Mouse (Mus musculus) brain, embryonic 14.5 days (tissue): ENCODE data around the gene Fnbp1l. TPM values are rescaled to one million over a fixed set of nuclear protein-coding genes. Genes with fewer than 3 reads are reported as not detected.
A peak's percentile ranks its signal among the peaks of the same experiment; 100 is the strongest.

Experiments used
- DNase-seq: peaks from one replicate; pipeline ENCODE4 v3.0.0-alpha.2; 2011; ENCODE audit warnings: low read depth
- CTCF ChIP-seq: fragments of 200-500 bp; IDR thresholded peaks from 2 replicates; pipeline ENCODE4 v1.5.1; 2012; ENCODE audit warnings: inconsistent platforms, mild to moderate bottlenecking, moderate library complexity, borderline replicate concordance; ENCODE audit not compliant: insufficient read depth, insufficient read length; ENCODE audit errors: extremely low read depth
- POLR2A ChIP-seq: fragments of 200-500 bp; IDR thresholded peaks from 2 replicates; pipeline ENCODE4 v1.6.1; 2012; ENCODE audit warnings: mild to moderate bottlenecking, inconsistent platforms, borderline replicate concordance; ENCODE audit not compliant: poor library complexity, insufficient read depth, insufficient read length, severe bottlenecking; ENCODE audit errors: extremely low read depth
- polyA plus RNA-seq: library from polyadenylated mRNA; depleted of rRNA; stranded (reverse); fragments of >200 nt; gene quantifications from 2 replicates; pipeline ENCODE4 v1.2.3, GENCODE M21; 2012; rRNA removed

Gene Fnbp1l
- 292 and 358 TPM in 2 replicates for polyA plus RNA-seq

GRCm38 (mm10) chr3:122618991-122619930, at the start of gene Fnbp1l:
TSS of gene Fnbp1l (minus strand) at chr3:122619715.
- TF ChIP-seq CTCF, result no peak
- peak; percentile 84 for TF ChIP-seq POLR2A
- DNase-seq, result peak; percentile 95

GRCm38 (mm10) chr3:122660795-122661194, 41.3 kb upstream of the Fnbp1l start:
- TF ChIP-seq POLR2A, result no peak
- TF ChIP-seq CTCF, result no peak
- DNase-seq, result no peak

- TF ChIP-seq POLR2A, result no peak
- TF ChIP-seq CTCF, result no peak
- DNase-seq, result no peak
Measured at GRCm38 (mm10) chr3:122659261-122659917, 39.9 kb upstream of the Fnbp1l start.

GRCm38 (mm10) chr3:122647195-122647837, 27.8 kb upstream of the Fnbp1l start:
- TF ChIP-seq CTCF (no peak), POLR2A (no peak)
- DNase-seq, result no peak

- TF ChIP-seq POLR2A (no peak), CTCF (no peak)
- no peak for DNase-seq
Measured at GRCm38 (mm10) chr3:122640286-122640685, 20.8 kb upstream of the Fnbp1l start.

- TF ChIP-seq CTCF, result no peak
- TF ChIP-seq POLR2A, result no peak
Measured at GRCm38 (mm10) chr3:122639197-122639475, 19.6 kb upstream of the Fnbp1l start.

GRCm38 (mm10) chr3:122638329-122639196, 19.0 kb upstream of the Fnbp1l start:
- peak; percentile 100 for DNase-seq
- no peak for TF ChIP-seq POLR2A
- peak; percentile 100 for TF ChIP-seq CTCF

More at GRCm38 (mm10) chr3:122639197-122639475, 19.6 kb upstream of the Fnbp1l start:
- DNase-seq, result no peak

- TF ChIP-seq CTCF, result no peak
- TF ChIP-seq POLR2A, result no peak
- no peak for DNase-seq
Measured at GRCm38 (mm10) chr3:122637280-122637679, 17.8 kb upstream of the Fnbp1l start.

- peak; percentile 44 for DNase-seq
- TF ChIP-seq POLR2A, result no peak
- TF ChIP-seq CTCF, result no peak
Measured at GRCm38 (mm10) chr3:122635246-122635645, 15.7 kb upstream of the Fnbp1l start.

- no peak for DNase-seq
- TF ChIP-seq POLR2A (no peak), CTCF (no peak)
Measured at GRCm38 (mm10) chr3:122629580-122629979, 10.1 kb upstream of the Fnbp1l start.
